Mouse (Mus musculus) lung, postnatal 14 days (tissue): ENCODE measurements around the gene Apoc1.

ENCODE experiments used
- DNase-seq: peaks from one replicate; pipeline ENCODE4 v3.0.0; 2021

Gene Apoc1

DNA sequence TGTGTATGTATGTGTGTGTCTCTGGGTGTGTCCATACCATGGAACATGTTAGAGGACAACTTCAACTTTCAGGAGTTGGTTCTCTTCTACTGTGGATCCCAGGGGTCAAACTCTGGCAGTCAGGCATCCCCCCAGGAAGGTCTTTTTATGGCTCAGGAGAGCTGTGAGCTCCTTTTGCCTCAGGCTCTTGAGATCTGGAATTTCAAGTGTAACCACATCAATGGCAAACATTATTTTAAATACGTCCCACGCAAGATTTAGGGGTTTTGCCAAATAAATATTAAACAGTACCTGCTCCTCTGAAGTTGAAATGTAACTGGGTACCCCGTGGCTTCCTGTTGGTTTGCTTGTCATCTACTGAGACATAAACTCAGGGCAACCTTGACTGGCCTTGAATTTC lies 9.5 kb downstream of the Apoc1 start:
- no peak for DNase-seq

- no peak for DNase-seq
Measured at GRCm38 (mm10) chr7:19681202-19681694, 11.2 kb downstream of the Apoc1 start, which contains the start of the genes Gm44805 and Apoc4. Gm44805 (minus strand) TSS chr7:19681423. Apoc4 (minus strand) TSS chr7:19681479.

- no peak for DNase-seq
Measured at GRCm38 (mm10) chr7:19680702-19681101, 11.8 kb downstream of the Apoc1 start.

- DNase-seq = no peak
Measured at GRCm38 (mm10) chr7:19678901-19679300, 13.6 kb downstream of the Apoc1 start.

GRCm38 (mm10) chr7:19677872-19678271 lies 14.6 kb downstream of the Apoc1 start, which contains the start of gene Apoc2:
Apoc2 (minus strand) TSS chr7:19677941.
- no peak for DNase-seq

GRCm38 (mm10) chr7:19676662-19677061 lies 15.8 kb downstream of the Apoc1 start:
- no peak for DNase-seq

DNA sequence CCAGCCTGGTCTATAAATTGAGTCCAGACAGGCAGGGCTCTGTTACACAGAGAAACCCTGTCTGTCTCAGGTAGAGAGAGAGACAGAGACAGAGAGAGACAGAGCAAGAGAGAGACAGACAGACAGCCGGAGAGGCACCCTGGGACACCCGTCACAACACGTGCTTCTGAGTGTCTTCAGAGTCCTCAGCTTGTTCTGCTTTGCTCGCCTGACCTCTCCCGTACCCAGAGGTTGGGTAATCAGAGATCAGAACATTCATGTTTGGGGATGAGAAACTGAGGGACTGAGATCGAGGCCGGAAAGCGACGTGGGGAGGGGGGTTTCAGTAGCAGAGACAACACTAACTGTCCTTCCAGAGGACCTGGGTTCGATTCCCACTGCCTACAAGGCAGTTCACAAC lies 16.6 kb downstream of the Apoc1 start:
- DNase-seq = no peak

GRCm38 (mm10) chr7:19673083-19673699 lies 19.3 kb downstream of the Apoc1 start:
- DNase-seq = no peak

DNA sequence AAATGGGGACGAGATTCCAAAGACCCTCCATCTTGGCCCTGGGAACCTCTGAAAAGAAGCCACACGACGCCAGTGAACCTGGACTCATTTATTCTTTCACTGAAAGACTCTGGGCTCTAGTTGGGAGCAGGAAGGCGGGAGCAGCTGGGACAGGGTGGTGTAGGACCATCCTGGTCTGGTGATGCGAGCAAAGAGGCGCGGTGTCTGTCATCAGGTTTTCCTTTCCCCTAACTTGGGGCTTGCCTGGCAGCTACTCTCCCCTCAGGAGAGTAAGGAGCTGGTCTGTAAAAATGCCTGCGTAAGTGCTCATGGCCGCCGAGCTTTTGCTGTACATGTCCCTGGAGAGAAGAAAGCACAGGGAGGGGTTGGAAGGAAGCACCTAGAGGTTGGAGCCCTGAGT lies 20.9 kb downstream of the Apoc1 start:
- DNase-seq = no peak

DNA sequence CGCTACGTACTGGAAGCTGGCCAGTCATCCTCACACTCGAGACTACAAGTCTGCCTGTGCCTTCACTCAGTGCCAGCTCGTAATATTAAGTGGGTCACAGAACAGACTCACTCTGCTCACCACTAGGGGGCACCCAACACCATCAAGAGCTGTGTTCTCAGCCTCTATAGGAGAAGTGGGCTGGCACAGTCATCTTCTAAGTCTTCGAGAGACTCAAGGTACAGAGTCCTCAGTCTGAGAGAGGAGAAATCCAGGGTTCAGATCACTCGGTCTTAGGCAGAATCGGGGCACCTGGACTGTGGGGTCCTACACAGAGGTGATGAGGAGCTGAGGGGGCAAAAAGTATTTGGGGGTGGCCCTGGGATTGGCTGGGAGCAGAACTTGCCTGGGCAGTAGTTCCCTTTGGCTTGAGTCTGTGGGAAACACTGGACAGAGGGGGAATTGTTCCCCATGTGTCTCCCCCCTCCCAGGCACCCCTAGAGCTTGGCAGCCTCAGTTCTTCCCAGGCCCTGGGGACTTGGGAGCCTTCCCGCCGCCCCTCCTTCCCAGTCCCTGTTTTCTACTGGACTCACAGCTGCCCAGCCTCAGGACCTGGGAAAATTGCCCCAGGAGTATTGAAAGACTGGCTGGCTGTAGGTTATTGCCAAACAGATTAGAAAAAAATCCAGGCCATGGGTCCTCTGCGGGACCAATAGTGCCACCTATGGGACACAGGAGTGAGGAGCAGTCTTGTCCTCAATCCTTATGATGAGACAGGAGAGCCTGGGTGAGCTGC lies 23.3 kb downstream of the Apoc1 start:
- DNase-seq = peak; percentile 97

- no peak for DNase-seq
Measured at GRCm38 (mm10) chr7:19667434-19667833, 25.0 kb downstream of the Apoc1 start.

- no peak for DNase-seq
Measured at GRCm38 (mm10) chr7:19666750-19667149, 25.7 kb downstream of the Apoc1 start.

DNA sequence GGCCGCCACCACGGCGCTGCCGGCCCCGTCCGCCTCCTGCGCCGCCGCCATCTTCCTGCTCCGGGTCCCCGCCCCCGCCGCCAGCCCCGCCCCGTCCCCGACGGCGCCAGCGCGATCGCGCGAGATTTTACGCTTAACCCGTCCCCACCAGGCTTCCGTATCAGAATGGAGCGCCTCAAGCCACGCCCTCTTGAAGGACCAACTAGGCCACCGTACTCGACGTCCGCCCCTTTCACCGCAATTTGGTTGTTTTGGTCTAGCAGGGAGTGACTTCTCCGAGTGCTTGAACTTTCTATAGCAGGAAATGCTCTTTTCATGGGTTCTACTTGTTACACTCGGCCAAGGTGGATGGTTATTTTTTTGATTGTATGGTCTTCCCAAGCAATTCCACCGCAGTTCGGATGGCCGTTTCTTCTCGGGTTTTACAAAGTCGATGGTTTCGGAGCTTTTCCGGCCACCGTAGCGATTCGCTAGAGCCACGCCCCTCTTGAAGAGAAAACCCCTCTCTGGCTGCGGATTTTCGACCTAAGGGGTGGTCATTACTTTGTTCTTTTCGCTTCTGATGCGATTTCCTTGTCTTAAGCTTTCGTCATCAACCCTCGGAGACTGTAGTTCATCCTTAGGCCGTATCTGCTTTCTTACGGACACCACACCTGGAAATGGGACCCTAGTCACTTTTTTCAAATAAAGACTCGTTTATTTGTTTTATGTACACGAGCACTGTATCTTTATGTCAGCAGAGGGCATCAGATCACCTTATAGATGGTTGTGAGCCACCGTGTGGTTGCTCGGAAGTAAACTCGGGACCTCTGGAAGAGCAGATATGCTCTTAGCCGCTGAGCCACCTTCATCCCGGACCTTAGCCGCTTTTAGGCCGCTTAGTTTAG lies 27.3 kb downstream of the Apoc1 start, which contains the start of gene Clptm1:
TSS of gene Clptm1 (minus strand) at position 79 of the 887 bp plus-strand sequence.
- peak; percentile 97 for DNase-seq

GRCm38 (mm10) chr7:19664455-19664954 lies 28.0 kb downstream of the Apoc1 start:
- DNase-seq = no peak

- DNase-seq = no peak
Measured at GRCm38 (mm10) chr7:19663940-19664339, 28.5 kb downstream of the Apoc1 start.

- DNase-seq = no peak
Measured at GRCm38 (mm10) chr7:19652614-19653013, 39.8 kb downstream of the Apoc1 start.

DNA sequence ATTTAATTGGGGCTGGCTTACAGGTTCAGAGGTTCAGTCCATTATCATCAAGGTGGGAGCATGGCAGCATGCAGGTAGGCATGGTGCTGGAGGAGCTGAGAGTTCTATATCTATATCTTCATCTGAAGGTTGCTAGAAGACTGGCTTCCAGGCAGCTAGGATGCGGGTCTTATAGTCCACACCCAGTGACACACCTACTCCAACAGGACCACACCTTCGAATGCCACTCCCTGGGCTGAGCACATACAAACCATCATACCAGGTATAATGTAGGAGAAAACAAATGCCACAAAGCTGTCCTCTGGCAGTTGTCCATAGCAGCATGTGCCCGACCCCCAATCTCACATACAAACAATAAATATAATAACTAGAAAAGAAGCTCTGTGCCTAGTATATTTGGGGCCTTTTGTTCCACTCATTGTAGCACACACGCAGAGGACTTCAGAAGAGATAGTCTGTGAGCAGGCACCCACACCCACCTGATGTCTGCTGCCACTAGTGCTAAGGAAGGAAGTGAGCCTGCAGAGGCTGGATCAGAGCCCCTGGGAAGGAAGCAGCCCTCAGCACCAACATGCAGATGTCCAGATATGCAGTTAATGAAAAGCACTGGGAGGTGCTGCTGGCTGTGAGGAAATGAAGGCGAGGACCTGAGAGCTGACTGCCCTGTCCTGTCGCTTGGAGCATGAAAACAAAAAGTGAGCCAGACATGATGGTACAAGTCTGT lies 41.2 kb downstream of the Apoc1 start:
- DNase-seq = peak; percentile 20

GRCm38 (mm10) chr7:19641223-19641622 lies 51.2 kb downstream of the Apoc1 start:
- no peak for DNase-seq
